Mouse (Mus musculus): ENCODE data around the gene Tnf.

The Tnf gene

GRCm38 (mm10) chr17:35201787-35202186 lies at the start of gene Tnf:
TSS of gene Tnf (minus strand) at chr17:35202007.
- in situ Hi-C loops (cut with MboI, MseI) = loop anchor here (25.0 kb wide), 1 partner anchor 811 kb away; the partner anchor contains the start of gene H2-T24

- in situ Hi-C loops (cut with MboI, MseI) = no loop called here
Measured at GRCm38 (mm10) chr17:35251162-35251719, 49.4 kb upstream of the Tnf start.

GRCm38 (mm10) chr17:35250348-35251120 lies 48.7 kb upstream of the Tnf start:
- in situ Hi-C loops (cut with MboI, MseI) = no loop called here

- in situ Hi-C loops (cut with MboI, MseI) = no loop called here
Measured at GRCm38 (mm10) chr17:35249451-35250197, 47.8 kb upstream of the Tnf start.

GRCm38 (mm10) chr17:35248986-35249385 lies 47.2 kb upstream of the Tnf start:
- in situ Hi-C loops (cut with MboI, MseI) = no loop called here

GRCm38 (mm10) chr17:35247144-35247543 lies 45.3 kb upstream of the Tnf start:
- in situ Hi-C loops (cut with MboI, MseI) = no loop called here

- in situ Hi-C loops (cut with MboI, MseI) = no loop called here
Measured at GRCm38 (mm10) chr17:35245731-35246623, 44.2 kb upstream of the Tnf start.

GRCm38 (mm10) chr17:35244999-35245398 lies 43.2 kb upstream of the Tnf start:
- in situ Hi-C loops (cut with MboI, MseI) = no loop called here

- in situ Hi-C loops (cut with MboI, MseI) = no loop called here
Measured at GRCm38 (mm10) chr17:35243086-35243485, 41.3 kb upstream of the Tnf start.

- in situ Hi-C loops (cut with MboI, MseI) = no loop called here
Measured at GRCm38 (mm10) chr17:35242015-35242941, 40.5 kb upstream of the Tnf start.

GRCm38 (mm10) chr17:35241305-35242014 lies 39.7 kb upstream of the Tnf start, which contains the start of gene Ddx39b:
TSS of gene Ddx39b (plus strand) at chr17:35241746.
- in situ Hi-C loops (cut with MboI, MseI) = no loop called here

- in situ Hi-C loops (cut with MboI, MseI) = no loop called here
Measured at GRCm38 (mm10) chr17:35240384-35241304, 38.8 kb upstream of the Tnf start.

- in situ Hi-C loops (cut with MboI, MseI) = no loop called here
Measured at GRCm38 (mm10) chr17:35239700-35240099, 37.9 kb upstream of the Tnf start.

GRCm38 (mm10) chr17:35237504-35237903 lies 35.7 kb upstream of the Tnf start:
- in situ Hi-C loops (cut with MboI, MseI) = no loop called here

GRCm38 (mm10) chr17:35236996-35237395 lies 35.2 kb upstream of the Tnf start:
- in situ Hi-C loops (cut with MboI, MseI) = no loop called here

- in situ Hi-C loops (cut with MboI, MseI) = no loop called here
Measured at GRCm38 (mm10) chr17:35236390-35236746, 34.6 kb upstream of the Tnf start.

- in situ Hi-C loops (cut with MboI, MseI) = no loop called here
Measured at GRCm38 (mm10) chr17:35235614-35236389, 34.0 kb upstream of the Tnf start, which contains the start of gene Nfkbil1. TSS of gene Nfkbil1 (minus strand) at chr17:35235792.

GRCm38 (mm10) chr17:35234903-35235302 lies 33.1 kb upstream of the Tnf start:
- in situ Hi-C loops (cut with MboI, MseI) = loop anchor here (5.0 kb wide), 2 partner anchors 38 to 63 kb away; no protein-coding TSS in a partner anchor
